Mouse (Mus musculus): ENCODE data around the gene Rbp1.

Rbp1 gene

GRCm38 (mm10) chr9:98422656-98423055 lies at the start of gene Rbp1:
Gene Rbp1, plus strand, starts transcription at chr9:98422961.
- DNase-seq (ENCODE audit: low spot score): no peak

- DNase-seq (ENCODE audit: low spot score): no peak
Observed at GRCm38 (mm10) chr9:98373358-98373757, 49.4 kb upstream of the Rbp1 start.

GRCm38 (mm10) chr9:98374897-98375296 lies 47.9 kb upstream of the Rbp1 start:
- no peak for DNase-seq (ENCODE audit: low spot score)

- no peak for DNase-seq (ENCODE audit: low spot score)
Observed at GRCm38 (mm10) chr9:98375329-98376170, 47.2 kb upstream of the Rbp1 start.

- no peak for DNase-seq (ENCODE audit: low spot score)
Observed at GRCm38 (mm10) chr9:98379736-98380135, 43.0 kb upstream of the Rbp1 start.

- DNase-seq (ENCODE audit: low spot score): no peak
Observed at GRCm38 (mm10) chr9:98380593-98380992, 42.2 kb upstream of the Rbp1 start.

GRCm38 (mm10) chr9:98387741-98388632 lies 34.8 kb upstream of the Rbp1 start:
- DNase-seq (ENCODE audit: low spot score): no peak

GRCm38 (mm10) chr9:98388633-98388965 lies 34.2 kb upstream of the Rbp1 start:
- no peak for DNase-seq (ENCODE audit: low spot score)

- no peak for DNase-seq (ENCODE audit: low spot score)
Observed at GRCm38 (mm10) chr9:98393496-98393895, 29.3 kb upstream of the Rbp1 start.

GRCm38 (mm10) chr9:98397211-98397610 lies 25.6 kb upstream of the Rbp1 start:
- no peak for DNase-seq (ENCODE audit: low spot score)

- DNase-seq (ENCODE audit: low spot score): no peak
Observed at GRCm38 (mm10) chr9:98397866-98398265, 24.9 kb upstream of the Rbp1 start.

- no peak for DNase-seq (ENCODE audit: low spot score)
Observed at GRCm38 (mm10) chr9:98400185-98400894, 22.4 kb upstream of the Rbp1 start.

GRCm38 (mm10) chr9:98401611-98402010 lies 21.1 kb upstream of the Rbp1 start:
- DNase-seq (ENCODE audit: low spot score): no peak

GRCm38 (mm10) chr9:98407771-98408170 lies 15.0 kb upstream of the Rbp1 start:
- no peak for DNase-seq (ENCODE audit: low spot score)

- peak; percentile 8 for DNase-seq (ENCODE audit: low spot score)
Observed at GRCm38 (mm10) chr9:98409137-98409536, 13.6 kb upstream of the Rbp1 start.

GRCm38 (mm10) chr9:98415427-98415826 lies 7.3 kb upstream of the Rbp1 start:
- DNase-seq (ENCODE audit: low spot score): no peak

GRCm38 (mm10) chr9:98417919-98418318 lies 4.8 kb upstream of the Rbp1 start:
- DNase-seq (ENCODE audit: low spot score): no peak

- no peak for DNase-seq (ENCODE audit: low spot score)
Observed at GRCm38 (mm10) chr9:98418346-98418745, 4.4 kb upstream of the Rbp1 start.

- no peak for DNase-seq (ENCODE audit: low spot score)
Observed at GRCm38 (mm10) chr9:98420666-98421065, 2.1 kb upstream of the Rbp1 start.

GRCm38 (mm10) chr9:98421903-98422302 lies 858 bp upstream of the Rbp1 start:
- DNase-seq (ENCODE audit: low spot score): no peak

GRCm38 (mm10) chr9:98423691-98424090 lies 930 bp downstream of the Rbp1 start:
- no peak for DNase-seq (ENCODE audit: low spot score)

- no peak for DNase-seq (ENCODE audit: low spot score)
Observed at GRCm38 (mm10) chr9:98424291-98424690, 1.5 kb downstream of the Rbp1 start.
